8 mouse cellular contexts compared by ENCODE assay signal in genomic region chr1:133133425-133133824, GRCm38 (mm10). TPM values are rescaled to one million over a fixed set of nuclear protein-coding genes. Genes with fewer than 3 reads are reported as not detected.
DNase-seq lines count a peak whose midpoint lies in the region; ATAC-seq and TF ChIP-seq lines count a peak whose summit lies in the region.

No protein-coding gene starts in this region.

- peak overlapping the region; percentile 99 for H3K9ac ChIP-seq in kidney, embryonic 16.5 days (replicated peaks; ENCODE audit: low read length)
- peak overlapping the region; percentile 79 for H3K9ac ChIP-seq in midbrain, embryonic 14.5 days (replicated peaks; ENCODE audit: low read length)

- DNase-seq in thymus, adult 2 months = no peak
- no peak for DNase-seq in thymus, postnatal 36 days
- DNase-seq in midbrain, embryonic 14.5 days = no peak
- no peak for DNase-seq in right cerebral cortex, postnatal 36 days (ENCODE audit: low spot score in 2 of 2)
- no peak for DNase-seq in left cerebral cortex, adult 9 months (ENCODE audit: low spot score in 2 of 2)
- DNase-seq in spleen, adult 18-20 months = no peak

- H3K36me3 ChIP-seq in thymus, adult 2 months (ENCODE audit: control insufficient read depth, insufficient read depth, low read length) = peaks cover 25% of the 10 kb centered on the region
- peaks cover 21% of the 10 kb centered on the region for H3K36me3 ChIP-seq in kidney, embryonic 16.5 days (ENCODE audit: insufficient read depth, low read length)
- H3K36me3 ChIP-seq in midbrain, embryonic 14.5 days (ENCODE audit: control insufficient read depth, insufficient read depth, low read length) = peaks cover 20% of the 10 kb centered on the region

- H3K4me2 ChIP-seq in kidney, embryonic 16.5 days (replicated peaks; ENCODE audit: low read depth, low read length) = peak overlapping the region; percentile 90
- H3K4me2 ChIP-seq in midbrain, embryonic 14.5 days (ENCODE audit: low read length) = peak overlapping the region; percentile 99

- H3K9me3 ChIP-seq in kidney, embryonic 16.5 days (ENCODE audit: low read length) = no peaks in the 10 kb centered on the region
- no peaks in the 10 kb centered on the region for H3K9me3 ChIP-seq in midbrain, embryonic 14.5 days (ENCODE audit: control insufficient read depth, low read length)

- no peak for TF ChIP-seq CTCF in thymus, adult 2 months (IDR thresholded peaks at IDR 0.05; ENCODE audit: borderline replicate concordance, control insufficient read depth, extremely low read depth, insufficient read depth, low read length, poor library complexity)

- H3K4me3 ChIP-seq in thymus, adult 2 months (ENCODE audit: control insufficient read depth, insufficient read depth, low read length) = peak overlapping the region; percentile 72
- peak overlapping the region; percentile 87 for H3K4me3 ChIP-seq in kidney, embryonic 16.5 days (ENCODE audit: low read length)
- peak overlapping the region; percentile 95 for H3K4me3 ChIP-seq in midbrain, embryonic 14.5 days (replicated peaks; ENCODE audit: low read depth, low read length)

- 11% methylated on average over 2 of the region's 2 CpGs for WGBS in thymus, adult 2 months
- 0% methylated on average over 2 of the region's 2 CpGs for WGBS in kidney, embryonic 16.5 days
- WGBS in midbrain, embryonic 14.5 days = 14% methylated on average over 2 of the region's 2 CpGs

- H3K4me1 ChIP-seq in thymus, adult 2 months (replicated peaks; ENCODE audit: control insufficient read depth, insufficient read depth, low read length) = peaks cover 3% of the 10 kb centered on the region; the same call in 1 of the 2 replicates
- peaks cover 33% of the 10 kb centered on the region for H3K4me1 ChIP-seq in kidney, embryonic 16.5 days (ENCODE audit: insufficient read depth, low read length)
- peaks cover 41% of the 10 kb centered on the region for H3K4me1 ChIP-seq in midbrain, embryonic 14.5 days (ENCODE audit: control insufficient read depth, insufficient read depth, low read length)

- no peak overlapping the region for H3K27ac ChIP-seq in thymus, adult 2 months (ENCODE audit: control insufficient read depth, insufficient read depth, low read length)
- H3K27ac ChIP-seq in kidney, embryonic 16.5 days (ENCODE audit: low read length) = no peak overlapping the region
- H3K27ac ChIP-seq in midbrain, embryonic 14.5 days (replicated peaks; ENCODE audit: low read depth, low read length) = no peak overlapping the region

- peak; percentile 52 for ATAC-seq in erythroid progenitor cell, adult 5-6 weeks (replicated peaks; ENCODE audit: low FRiP score, poor library complexity, severe bottlenecking)
- ATAC-seq in kidney, embryonic 16.5 days (ENCODE audit: low FRiP score, low TSS enrichment) = no peak
- ATAC-seq in midbrain, embryonic 14.5 days (ENCODE audit: low FRiP score, low TSS enrichment) = no peak

- H3K27me3 ChIP-seq in thymus, adult 2 months (ENCODE audit: control insufficient read depth, insufficient read depth, low read length) = no peaks in the 10 kb centered on the region
- no peaks in the 10 kb centered on the region for H3K27me3 ChIP-seq in kidney, embryonic 16.5 days (ENCODE audit: insufficient read depth, low read length)
- H3K27me3 ChIP-seq in midbrain, embryonic 14.5 days (ENCODE audit: control insufficient read depth, insufficient read depth, low read length) = no peaks in the 10 kb centered on the region

- TF ChIP-seq POLR2A in thymus, adult 2 months (IDR thresholded peaks at IDR 0.05; ENCODE audit: control insufficient read depth, extremely low read depth, insufficient read depth, low read length, poor library complexity) = no peak

RNA-seq across cellular contexts. Expression of gene Ppp1r15b, which starts 2.5 kb away (rescaled TPM):
- polyA plus RNA-seq in thymus, adult 2 months (2012; rRNA removed) = 45.8 and 55.0 TPM in 2 replicates
- total RNA-seq in erythroid progenitor cell, adult 5-6 weeks (2015; ENCODE audit: low replicate concordance) = 131 and 152 TPM in 2 replicates
- total RNA-seq in erythroid progenitor cell, adult 5-6 weeks (2017; ENCODE audit: low replicate concordance) = 227 and 245 TPM in 2 replicates
- polyA plus RNA-seq in kidney, embryonic 16.5 days (2015; fragmentation: Nextera tagmentation; extraction: Ambion mirVana) = 45.7 and 47.7 TPM in 2 replicates
- polyA plus RNA-seq in midbrain, embryonic 14.5 days (2014; fragmentation: Nextera tagmentation; extraction: Ambion mirVana) = 18.1 and 36.2 TPM in 2 replicates

RNA-seq across cellular contexts. Expression of gene Plekha6, which starts 30.6 kb away (rescaled TPM):
- polyA plus RNA-seq in thymus, adult 2 months (2012; rRNA removed) = 5.1 and 9.4 TPM in 2 replicates
- 0.36 TPM in 1 of 2 replicates, not detected in the other for total RNA-seq in erythroid progenitor cell, adult 5-6 weeks (2015; ENCODE audit: low replicate concordance)
- total RNA-seq in erythroid progenitor cell, adult 5-6 weeks (2017; ENCODE audit: low replicate concordance) = 0.51 TPM in 1 of 2 replicates, not detected in the other
- 8.5 and 9.7 TPM in 2 replicates for polyA plus RNA-seq in kidney, embryonic 16.5 days (2015; fragmentation: Nextera tagmentation; extraction: Ambion mirVana)
- polyA plus RNA-seq in midbrain, embryonic 14.5 days (2014; fragmentation: Nextera tagmentation; extraction: Ambion mirVana) = 18.4 and 25.4 TPM in 2 replicates
